Mouse (Mus musculus): ENCODE measurements around the gene Gm17027. TPM values are rescaled to one million over a fixed set of nuclear protein-coding genes. Genes with fewer than 3 reads are reported as not detected.
"Not testable (repeated sequence)": the region's sequence is repeated elsewhere in the genome, so short reads cannot be mapped to it uniquely, and the experiment has no call there.

Gm17027 gene
- not detected in 2 replicates for polyA plus RNA-seq (2011; ENCODE audit: insufficient read depth, insufficient read length, low read depth, missing spikeins)

GRCm38 (mm10) chr14:42162522-42162921 is at the start of gene Gm17027:
Gm17027 (minus strand) TSS chr14:42162622.
- not testable (repeated sequence) for H3K9ac ChIP-seq (ENCODE audit: low read depth, poor library complexity, severe bottlenecking); H3K27me3 ChIP-seq (ENCODE audit: control insufficient read depth, insufficient read depth, low read length, poor library complexity, severe bottlenecking); H3K36me3 ChIP-seq (ENCODE audit: control insufficient read depth, insufficient read depth, low read length, poor library complexity, severe bottlenecking); H3K4me1 ChIP-seq (ENCODE audit: control insufficient read depth, insufficient read depth, low read length); H3K27ac ChIP-seq (ENCODE audit: insufficient read depth, low read length); H3K4me3 ChIP-seq (ENCODE audit: low read depth, low read length); H3K9me3 ChIP-seq (replicated peaks; ENCODE audit: control insufficient read depth, insufficient read depth, low read length, poor library complexity, severe bottlenecking)

- not testable (repeated sequence) for H3K27ac ChIP-seq (ENCODE audit: insufficient read depth, low read length); H3K27me3 ChIP-seq (ENCODE audit: control insufficient read depth, insufficient read depth, low read length, poor library complexity, severe bottlenecking); H3K36me3 ChIP-seq (ENCODE audit: control insufficient read depth, insufficient read depth, low read length, poor library complexity, severe bottlenecking); H3K4me1 ChIP-seq (ENCODE audit: control insufficient read depth, insufficient read depth, low read length); H3K4me3 ChIP-seq (ENCODE audit: low read depth, low read length); H3K9me3 ChIP-seq (replicated peaks; ENCODE audit: control insufficient read depth, insufficient read depth, low read length, poor library complexity, severe bottlenecking); H3K9ac ChIP-seq (ENCODE audit: low read depth, poor library complexity, severe bottlenecking)
These were observed 28.3 kb upstream of the Gm17027 start, which contains the start of gene Gm3573 for GRCm38 (mm10) chr14:42190691-42191090. Gm3573 (minus strand) TSS chr14:42190791.

GRCm38 (mm10) chr14:42183936-42184335 is 21.5 kb upstream of the Gm17027 start:
- not testable (repeated sequence) for H3K27ac ChIP-seq (ENCODE audit: insufficient read depth, low read length); H3K4me3 ChIP-seq (ENCODE audit: low read depth, low read length); H3K9me3 ChIP-seq (replicated peaks; ENCODE audit: control insufficient read depth, insufficient read depth, low read length, poor library complexity, severe bottlenecking); H3K27me3 ChIP-seq (ENCODE audit: control insufficient read depth, insufficient read depth, low read length, poor library complexity, severe bottlenecking); H3K36me3 ChIP-seq (ENCODE audit: control insufficient read depth, insufficient read depth, low read length, poor library complexity, severe bottlenecking); H3K4me1 ChIP-seq (ENCODE audit: control insufficient read depth, insufficient read depth, low read length); H3K9ac ChIP-seq (ENCODE audit: low read depth, poor library complexity, severe bottlenecking)

GRCm38 (mm10) chr14:42134571-42134970 is 27.9 kb downstream of the Gm17027 start:
- H3K9ac ChIP-seq (ENCODE audit: low read depth, poor library complexity, severe bottlenecking); H3K4me3 ChIP-seq (ENCODE audit: low read depth, low read length); H3K27me3 ChIP-seq (ENCODE audit: control insufficient read depth, insufficient read depth, low read length, poor library complexity, severe bottlenecking); H3K27ac ChIP-seq (ENCODE audit: insufficient read depth, low read length); H3K9me3 ChIP-seq (replicated peaks; ENCODE audit: control insufficient read depth, insufficient read depth, low read length, poor library complexity, severe bottlenecking); H3K4me1 ChIP-seq (ENCODE audit: control insufficient read depth, insufficient read depth, low read length); H3K36me3 ChIP-seq (ENCODE audit: control insufficient read depth, insufficient read depth, low read length, poor library complexity, severe bottlenecking): not testable (repeated sequence)

- not testable (repeated sequence) for H3K36me3 ChIP-seq (ENCODE audit: control insufficient read depth, insufficient read depth, low read length, poor library complexity, severe bottlenecking); H3K27ac ChIP-seq (ENCODE audit: insufficient read depth, low read length); H3K9me3 ChIP-seq (replicated peaks; ENCODE audit: control insufficient read depth, insufficient read depth, low read length, poor library complexity, severe bottlenecking); H3K4me3 ChIP-seq (ENCODE audit: low read depth, low read length); H3K4me1 ChIP-seq (ENCODE audit: control insufficient read depth, insufficient read depth, low read length); H3K9ac ChIP-seq (ENCODE audit: low read depth, poor library complexity, severe bottlenecking); H3K27me3 ChIP-seq (ENCODE audit: control insufficient read depth, insufficient read depth, low read length, poor library complexity, severe bottlenecking)
These were observed 28.6 kb downstream of the Gm17027 start for GRCm38 (mm10) chr14:42133806-42134205.

GRCm38 (mm10) chr14:42117269-42117668 is 45.2 kb downstream of the Gm17027 start, which contains the start of gene Gm7951:
Gm7951 (minus strand) TSS chr14:42117369.
- H3K9me3 ChIP-seq (replicated peaks; ENCODE audit: control insufficient read depth, insufficient read depth, low read length, poor library complexity, severe bottlenecking); H3K4me1 ChIP-seq (ENCODE audit: control insufficient read depth, insufficient read depth, low read length); H3K9ac ChIP-seq (ENCODE audit: low read depth, poor library complexity, severe bottlenecking); H3K27me3 ChIP-seq (ENCODE audit: control insufficient read depth, insufficient read depth, low read length, poor library complexity, severe bottlenecking); H3K27ac ChIP-seq (ENCODE audit: insufficient read depth, low read length); H3K36me3 ChIP-seq (ENCODE audit: control insufficient read depth, insufficient read depth, low read length, poor library complexity, severe bottlenecking); H3K4me3 ChIP-seq (ENCODE audit: low read depth, low read length): not testable (repeated sequence)

Other genes with a start within 250 kb of the Gm17027 start
- not detected in 2 replicates for gene 1700049E17Rik1, start 237.7 kb downstream of the Gm17027 start, polyA plus RNA-seq (2011; ENCODE audit: insufficient read depth, insufficient read length, low read depth, missing spikeins)
- 0.55 TPM in 1 of 2 replicates, not detected in the other for gene 1700024B05Rik, start 218.6 kb downstream of the Gm17027 start, polyA plus RNA-seq (2011; ENCODE audit: insufficient read depth, insufficient read length, low read depth, missing spikeins)
- gene Gm6401, start 194.7 kb downstream of the Gm17027 start, polyA plus RNA-seq (2011; ENCODE audit: insufficient read depth, insufficient read length, low read depth, missing spikeins) = not detected in 2 replicates
- not detected in 2 replicates for gene Gm3543, start 179.3 kb downstream of the Gm17027 start, polyA plus RNA-seq (2011; ENCODE audit: insufficient read depth, insufficient read length, low read depth, missing spikeins)
- gene Gm7951, start 45.3 kb downstream of the Gm17027 start, polyA plus RNA-seq (2011; ENCODE audit: insufficient read depth, insufficient read length, low read depth, missing spikeins) = not detected in 2 replicates
- gene Gm3573, start 28.2 kb upstream of the Gm17027 start, polyA plus RNA-seq (2011; ENCODE audit: insufficient read depth, insufficient read length, low read depth, missing spikeins) = not detected in 2 replicates
- not detected in 2 replicates for gene Gm17026, start 97.4 kb upstream of the Gm17027 start, polyA plus RNA-seq (2011; ENCODE audit: insufficient read depth, insufficient read length, low read depth, missing spikeins)
- not detected in 2 replicates for gene Gm9611, start 134.7 kb upstream of the Gm17027 start, polyA plus RNA-seq (2011; ENCODE audit: insufficient read depth, insufficient read length, low read depth, missing spikeins)
- not detected in 2 replicates for gene Gm7995, start 147.6 kb upstream of the Gm17027 start, polyA plus RNA-seq (2011; ENCODE audit: insufficient read depth, insufficient read length, low read depth, missing spikeins)